Mouse (Mus musculus): ENCODE results near the gene Tomt. TPM values are rescaled to one million over a fixed set of nuclear protein-coding genes. Genes with fewer than 3 reads are reported as not detected.

Tomt gene
- not detected for polyA plus RNA-seq (2014; fragmentation: Illumina TruSeq; extraction: RNeasy Lipid Tissue Mini Kit (QIAGEN cat#74804))

DNA sequence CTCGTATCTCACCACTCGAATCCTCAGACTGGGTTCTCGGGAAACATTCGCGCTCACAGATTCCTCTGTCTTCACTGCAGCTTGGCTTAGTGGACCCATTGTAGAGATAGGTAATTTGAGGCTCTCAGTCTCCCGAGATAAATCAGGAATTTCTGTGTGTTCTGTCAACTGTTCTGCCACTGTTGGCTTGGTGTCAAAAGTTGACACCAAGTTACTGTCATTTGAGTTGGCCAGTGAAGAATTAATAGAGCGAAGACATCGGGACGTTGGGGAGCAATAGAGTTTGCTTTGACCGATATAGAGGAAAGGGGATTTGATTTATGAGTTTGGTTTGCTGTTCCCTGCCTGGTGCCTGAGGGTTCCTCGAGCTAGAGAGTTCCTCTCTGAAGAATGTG, at the start of gene Tomt:
Gene Tomt (minus strand): TSS at position 73 of the 395 bp plus-strand sequence.

DNA sequence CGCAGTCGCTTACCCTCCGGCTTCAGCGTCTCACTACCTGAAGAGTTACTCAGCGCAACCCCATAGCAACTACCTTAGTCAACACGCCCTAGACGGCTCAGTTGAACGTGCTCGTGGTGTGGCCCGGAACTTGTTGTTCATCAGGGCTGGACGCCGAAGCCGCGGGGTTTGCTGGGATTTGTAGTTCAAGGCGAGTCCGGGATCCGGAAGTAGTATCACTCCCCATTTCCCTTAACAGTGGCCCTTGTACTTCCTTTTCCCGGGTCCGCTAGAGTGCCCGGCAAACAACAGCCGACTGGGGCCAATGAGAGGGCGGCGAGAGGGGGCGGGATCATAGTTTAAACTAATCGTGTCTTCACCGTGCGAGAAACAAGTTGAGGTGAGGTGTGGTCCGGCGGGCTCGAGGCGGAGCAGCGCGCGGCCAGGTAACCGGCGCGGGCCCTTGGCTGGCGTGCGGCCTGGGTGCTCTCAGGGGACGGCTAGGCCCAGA, 27.6 kb upstream of the Tomt start, which contains the start of the genes Lrrc51 and Numa1:
Gene Lrrc51 (minus strand): TSS at position 145 of the 490 bp plus-strand sequence.
Gene Numa1 (plus strand): TSS at position 361 of the 490 bp plus-strand sequence.

DNA sequence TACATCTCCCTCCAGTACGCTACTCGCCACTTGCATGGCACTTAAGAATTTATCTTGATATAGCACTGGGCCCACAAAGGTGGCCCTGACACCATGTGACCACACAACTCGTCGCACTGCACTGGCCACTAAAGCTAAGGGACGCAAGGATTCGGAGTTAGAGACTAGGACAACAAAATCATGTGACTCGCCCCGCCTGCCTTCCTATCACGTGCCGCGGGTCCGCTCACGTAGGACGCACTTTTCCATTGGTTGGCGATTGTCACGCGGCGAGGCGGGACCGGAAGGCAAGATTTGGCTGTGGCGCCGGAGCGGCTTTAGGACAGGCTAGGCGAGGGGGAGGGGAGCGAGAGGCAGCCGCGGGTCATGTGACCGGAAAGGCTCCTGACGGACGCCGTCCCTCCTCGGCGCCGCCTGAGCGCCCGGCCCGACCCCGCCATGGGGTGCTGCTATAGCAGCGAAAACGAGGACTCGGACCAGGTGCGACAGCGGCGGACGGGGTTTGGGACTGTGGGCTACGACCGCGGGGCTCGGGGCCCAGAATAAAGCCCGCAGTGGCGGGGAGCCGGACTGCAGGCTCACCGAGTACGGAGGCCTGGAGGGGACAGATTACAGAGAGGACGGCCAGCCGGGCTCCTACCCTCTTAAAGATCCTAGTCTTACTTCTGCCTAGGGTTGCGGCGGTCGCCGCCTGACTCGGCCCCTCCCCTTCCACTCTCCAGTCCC, 435 bp downstream of the Tomt start, which contains the start of gene Lamtor1:
Gene Lamtor1 (plus strand): TSS at position 344 of the 726 bp plus-strand sequence.

DNA sequence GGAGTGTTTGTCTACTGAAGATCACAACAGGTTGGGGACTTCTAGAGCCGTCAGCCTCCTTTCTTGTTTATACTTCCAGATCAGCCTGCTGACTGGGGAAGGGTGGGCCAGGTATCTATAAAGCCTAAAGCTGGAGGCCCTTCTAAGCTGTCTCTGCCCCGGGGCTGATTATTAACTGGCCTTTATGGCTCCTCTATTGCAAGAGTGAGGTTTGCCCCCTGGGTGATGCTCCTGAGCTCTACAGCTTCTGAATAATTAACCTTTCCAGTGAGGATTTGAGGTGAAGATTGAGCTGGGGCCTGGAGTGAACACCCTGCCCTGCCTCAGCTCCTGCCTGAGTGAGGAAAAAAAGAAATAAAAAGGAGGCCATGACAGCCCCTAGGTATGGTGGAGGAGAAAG, 35.5 kb downstream of the Tomt start, which contains the start of gene Folr1:
Gene Folr1 (minus strand): TSS at position 160 of the 400 bp plus-strand sequence.

DNA sequence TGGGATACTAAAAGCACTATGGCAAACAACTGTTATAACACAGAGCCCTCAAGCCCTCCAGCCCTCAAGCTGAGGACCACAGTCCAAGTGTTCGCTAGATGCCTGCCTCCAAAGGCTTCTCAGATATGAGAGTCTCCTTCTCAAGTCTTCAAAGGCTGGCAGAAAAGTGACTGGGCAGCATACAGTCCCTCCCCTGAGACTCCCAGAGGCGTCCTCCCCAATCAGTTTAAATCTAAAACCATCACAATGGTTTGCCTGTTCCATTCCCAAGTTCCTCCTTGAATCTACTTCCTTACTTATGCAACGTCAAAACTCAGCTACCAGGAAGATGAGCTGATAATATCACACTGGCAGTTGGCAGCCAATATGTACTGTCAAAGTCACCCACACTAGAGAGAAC, 42.7 kb downstream of the Tomt start, which contains the start of gene Anapc15:
Gene Anapc15 (plus strand): TSS at position 301 of the 400 bp plus-strand sequence.

DNA sequence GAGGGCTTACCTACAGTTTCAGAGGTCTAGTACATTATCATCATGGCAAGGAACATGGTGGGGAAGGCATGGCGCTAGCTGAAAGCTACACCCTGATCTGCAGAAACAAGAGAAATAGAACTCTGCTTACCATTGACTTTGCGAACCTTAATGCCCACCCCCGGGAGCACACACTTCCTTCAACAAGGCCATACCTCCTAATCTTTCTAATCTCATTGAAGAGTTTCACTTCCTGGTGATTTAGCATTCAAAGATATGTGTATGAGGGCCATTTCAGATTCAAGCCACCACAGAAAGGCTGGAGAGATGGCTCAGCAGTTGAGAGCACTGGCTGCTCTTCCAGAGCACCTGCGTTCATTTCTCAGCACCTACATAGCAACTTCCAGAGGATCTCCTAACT, 49.1 kb downstream of the Tomt start, which contains the start of gene Folr2:
Gene Folr2 (minus strand): TSS at position 101 of the 400 bp plus-strand sequence.

Other genes starting within 250 kb of the Tomt start
- 9.8 TPM for gene Clpb, start 242.7 kb downstream of the Tomt start, polyA plus RNA-seq (2014; fragmentation: Illumina TruSeq; extraction: RNeasy Lipid Tissue Mini Kit (QIAGEN cat#74804))
- not detected for gene Phox2a, start 88.0 kb downstream of the Tomt start, polyA plus RNA-seq (2014; fragmentation: Illumina TruSeq; extraction: RNeasy Lipid Tissue Mini Kit (QIAGEN cat#74804))
- gene Inppl1, start 68.1 kb downstream of the Tomt start, polyA plus RNA-seq (2014; fragmentation: Illumina TruSeq; extraction: RNeasy Lipid Tissue Mini Kit (QIAGEN cat#74804)), result 43.3 TPM
- gene Folr2, start 49.2 kb downstream of the Tomt start, polyA plus RNA-seq (2014; fragmentation: Illumina TruSeq; extraction: RNeasy Lipid Tissue Mini Kit (QIAGEN cat#74804)), result not detected
- gene Anapc15, start 42.6 kb downstream of the Tomt start, polyA plus RNA-seq (2014; fragmentation: Illumina TruSeq; extraction: RNeasy Lipid Tissue Mini Kit (QIAGEN cat#74804)), result 8.1 TPM
- gene Folr1, start 35.6 kb downstream of the Tomt start, polyA plus RNA-seq (2014; fragmentation: Illumina TruSeq; extraction: RNeasy Lipid Tissue Mini Kit (QIAGEN cat#74804)), result 12.2 TPM
- 8.6 TPM for gene Lamtor1, start 455 bp downstream of the Tomt start, polyA plus RNA-seq (2014; fragmentation: Illumina TruSeq; extraction: RNeasy Lipid Tissue Mini Kit (QIAGEN cat#74804))
- 3.6 TPM for gene Lrrc51, start 27.5 kb upstream of the Tomt start, polyA plus RNA-seq (2014; fragmentation: Illumina TruSeq; extraction: RNeasy Lipid Tissue Mini Kit (QIAGEN cat#74804))
- 125 TPM for gene Numa1, start 27.8 kb upstream of the Tomt start, polyA plus RNA-seq (2014; fragmentation: Illumina TruSeq; extraction: RNeasy Lipid Tissue Mini Kit (QIAGEN cat#74804))
- 12.7 TPM for gene Il18bp, start 112.3 kb upstream of the Tomt start, polyA plus RNA-seq (2014; fragmentation: Illumina TruSeq; extraction: RNeasy Lipid Tissue Mini Kit (QIAGEN cat#74804))
- 10.1 TPM for gene Rnf121, start 159.1 kb upstream of the Tomt start, polyA plus RNA-seq (2014; fragmentation: Illumina TruSeq; extraction: RNeasy Lipid Tissue Mini Kit (QIAGEN cat#74804))
- 14.4 TPM for gene Xndc1, start 159.2 kb upstream of the Tomt start, polyA plus RNA-seq (2014; fragmentation: Illumina TruSeq; extraction: RNeasy Lipid Tissue Mini Kit (QIAGEN cat#74804))
- gene Xntrpc, start 159.4 kb upstream of the Tomt start, polyA plus RNA-seq (2014; fragmentation: Illumina TruSeq; extraction: RNeasy Lipid Tissue Mini Kit (QIAGEN cat#74804)), result not detected
- gene Trpc2, start 176.8 kb upstream of the Tomt start, polyA plus RNA-seq (2014; fragmentation: Illumina TruSeq; extraction: RNeasy Lipid Tissue Mini Kit (QIAGEN cat#74804)), result not detected
- not detected for gene Art1, start 195.4 kb upstream of the Tomt start, polyA plus RNA-seq (2014; fragmentation: Illumina TruSeq; extraction: RNeasy Lipid Tissue Mini Kit (QIAGEN cat#74804))
- not detected for gene Art5, start 203.1 kb upstream of the Tomt start, polyA plus RNA-seq (2014; fragmentation: Illumina TruSeq; extraction: RNeasy Lipid Tissue Mini Kit (QIAGEN cat#74804))
- not detected for gene Chrna10, start 210.5 kb upstream of the Tomt start, polyA plus RNA-seq (2014; fragmentation: Illumina TruSeq; extraction: RNeasy Lipid Tissue Mini Kit (QIAGEN cat#74804))

Data from ovary, adult 10 weeks (tissue).